Mouse (Mus musculus): ENCODE results near the gene Vmn2r47.
"Not testable (repeated sequence)": the region's sequence is repeated elsewhere in the genome, so short reads cannot be mapped to it uniquely, and the experiment has no call there.

Vmn2r47 gene

GRCm38 (mm10) chr7:9841225-9841624 lies at the start of gene Vmn2r47:
Vmn2r47 (minus strand) TSS chr7:9841325.
- not testable (repeated sequence) for DNase-seq (ENCODE audit: low spot score in 2 of 2)

- DNase-seq (ENCODE audit: low spot score in 2 of 2) = not testable (repeated sequence)
These were observed 70.7 kb downstream of the Vmn2r47 start, which contains the start of gene Vmn2r46 for GRCm38 (mm10) chr7:9770471-9770870. Vmn2r46 (minus strand) TSS chr7:9770571.

All from cerebellum, postnatal 4 days (tissue).